Mouse (Mus musculus): ENCODE data around the gene Thap8.
A peak's percentile ranks its signal among the peaks of the same experiment; 100 is the strongest.

Gene Thap8

GRCm38 (mm10) chr7:30286701-30287410 lies 7.0 kb downstream of the Thap8 start:
- DNase-seq = no peak

- no peak for DNase-seq
Observed at GRCm38 (mm10) chr7:30288046-30288445, 8.2 kb downstream of the Thap8 start.

- no peak for DNase-seq
Observed at GRCm38 (mm10) chr7:30289071-30289713, 9.3 kb downstream of the Thap8 start.

GRCm38 (mm10) chr7:30289714-30290399 lies 10.0 kb downstream of the Thap8 start:
- DNase-seq = no peak

- peak; percentile 35 to 51 for DNase-seq
Observed at GRCm38 (mm10) chr7:30291215-30292131, 11.6 kb downstream of the Thap8 start, which contains the start of gene Clip3. TSS of gene Clip3 (plus strand) at chr7:30291728.

- no peak for DNase-seq
Observed at GRCm38 (mm10) chr7:30293795-30294194, 13.9 kb downstream of the Thap8 start.

- DNase-seq = no peak
Observed at GRCm38 (mm10) chr7:30294296-30294695, 14.4 kb downstream of the Thap8 start.

GRCm38 (mm10) chr7:30295103-30295502 lies 15.2 kb downstream of the Thap8 start:
- DNase-seq = no peak

GRCm38 (mm10) chr7:30296816-30297215 lies 16.9 kb downstream of the Thap8 start:
- no peak for DNase-seq

GRCm38 (mm10) chr7:30297266-30297665 lies 17.4 kb downstream of the Thap8 start:
- DNase-seq = no peak

- DNase-seq = peak in 1 of 2 experiments; percentile 31
Observed at GRCm38 (mm10) chr7:30300914-30301313, 21.0 kb downstream of the Thap8 start.

- DNase-seq = no peak
Observed at GRCm38 (mm10) chr7:30306083-30306779, 26.3 kb downstream of the Thap8 start.

GRCm38 (mm10) chr7:30308076-30309005 lies 28.4 kb downstream of the Thap8 start, which contains the start of gene Alkbh6:
TSS of gene Alkbh6 (plus strand) at chr7:30308717.
- DNase-seq = peak; percentile 88 to 94

- no peak for DNase-seq
Observed at GRCm38 (mm10) chr7:30309395-30310129, 29.7 kb downstream of the Thap8 start.

- DNase-seq = no peak
Observed at GRCm38 (mm10) chr7:30310136-30310535, 30.2 kb downstream of the Thap8 start.

GRCm38 (mm10) chr7:30313666-30314320 lies 33.9 kb downstream of the Thap8 start:
- DNase-seq = no peak

GRCm38 (mm10) chr7:30314721-30315155 lies 34.8 kb downstream of the Thap8 start, which contains the start of gene Syne4:
TSS of gene Syne4 (plus strand) at chr7:30314807.
- no peak for DNase-seq

GRCm38 (mm10) chr7:30315559-30316529 lies 36.0 kb downstream of the Thap8 start:
- no peak for DNase-seq
